ENCODE assay signal across 12 mouse cellular contexts in genomic region chr19:10926123-10926621, GRCm38 (mm10). TPM values are rescaled to one million over a fixed set of nuclear protein-coding genes. Genes with fewer than 3 reads are reported as not detected.
DNase-seq lines count a peak whose midpoint lies in the region; ATAC-seq and TF ChIP-seq lines count a peak whose summit lies in the region.
"Had no signal": no experiment of that assay in that cellular context is flagged by ENCODE, and none has a peak within 500 bp of the region (broad histone marks: within the 10 kb centered on the region; RNA-seq: fewer than 3 reads in every experiment).

No protein-coding gene starts in this region.

- H3K36me3 ChIP-seq in midbrain, embryonic 11.5 days (ENCODE audit: control insufficient read depth, insufficient read depth, low read length): no peaks in the 10 kb centered on the region
- H3K36me3 ChIP-seq in liver, embryonic 12.5 days: no peaks in the 10 kb centered on the region
- H3K36me3 ChIP-seq: embryonic facial prominence, embryonic 15.5 days; liver, embryonic 13.5 days; midbrain, embryonic 12.5 days had no signal

- H3K27ac ChIP-seq in midbrain, embryonic 11.5 days (ENCODE audit: low read depth, low read length): no peak overlapping the region
- H3K27ac ChIP-seq in liver, embryonic 12.5 days: no peak overlapping the region
- no peak overlapping the region for H3K27ac ChIP-seq in left cerebral cortex, adult 2 months
- H3K27ac ChIP-seq: embryonic facial prominence, embryonic 15.5 days; liver, embryonic 13.5 days; midbrain, embryonic 12.5 days had no signal

- H3K9me3 ChIP-seq in midbrain, embryonic 11.5 days (ENCODE audit: control insufficient read depth, low read length): no peaks in the 10 kb centered on the region
- no peaks in the 10 kb centered on the region for H3K9me3 ChIP-seq in liver, embryonic 12.5 days (replicated peaks)
- H3K9me3 ChIP-seq: embryonic facial prominence, embryonic 15.5 days; liver, embryonic 13.5 days; midbrain, embryonic 12.5 days had no signal

- TF ChIP-seq CTCF in left cerebral cortex, adult 2 months (IDR thresholded peaks at IDR 0.05): no peak

- intact Hi-C loops in left cerebral cortex, adult 2 months (cut with DNase I): no loop called here

- peaks cover 3% of the 10 kb centered on the region; the same call in 1 of the 2 replicates for H3K4me1 ChIP-seq in midbrain, embryonic 11.5 days (ENCODE audit: control insufficient read depth, insufficient read depth, low read length)
- no peaks in the 10 kb centered on the region for H3K4me1 ChIP-seq in liver, embryonic 12.5 days
- H3K4me1 ChIP-seq: embryonic facial prominence, embryonic 15.5 days; liver, embryonic 13.5 days had no signal

- H3K4me3 ChIP-seq in midbrain, embryonic 11.5 days (ENCODE audit: low read depth, low read length): no peak overlapping the region
- no peak overlapping the region for H3K4me3 ChIP-seq in liver, embryonic 12.5 days
- no peak overlapping the region for H3K4me3 ChIP-seq in left cerebral cortex, adult 2 months
- H3K4me3 ChIP-seq: embryonic facial prominence, embryonic 15.5 days; liver, embryonic 13.5 days; midbrain, embryonic 12.5 days had no signal

- ATAC-seq in midbrain, embryonic 11.5 days (ENCODE audit: low FRiP score): no peak
- no peak for ATAC-seq in liver, embryonic 12.5 days

- WGBS in midbrain, embryonic 11.5 days: 14% methylated on average over 6 of the region's 6 CpGs
- 68% methylated on average over 6 of the region's 6 CpGs for WGBS in liver, embryonic 12.5 days (ENCODE audit: insufficient replicate concordance)

- H3K9ac ChIP-seq in midbrain, embryonic 11.5 days (ENCODE audit: low read length): 0 out of 2 replicates have a peak overlapping the region, but pooled peaks have one; percentile 6
- no peak overlapping the region for H3K9ac ChIP-seq in liver, embryonic 12.5 days
- H3K9ac ChIP-seq: embryonic facial prominence, embryonic 15.5 days; liver, embryonic 13.5 days; midbrain, embryonic 12.5 days had no signal

- H3K27me3 ChIP-seq in midbrain, embryonic 11.5 days (ENCODE audit: control insufficient read depth, insufficient read depth, low read length): no peaks in the 10 kb centered on the region
- H3K27me3 ChIP-seq in liver, embryonic 12.5 days (replicated peaks): 0 out of 2 replicates have a peak, but pooled peaks cover 3% of the 10 kb centered on the region
- H3K27me3 ChIP-seq: embryonic facial prominence, embryonic 15.5 days; liver, embryonic 13.5 days; midbrain, embryonic 12.5 days had no signal

- no peak overlapping the region for H3K4me2 ChIP-seq in midbrain, embryonic 11.5 days
- no peak overlapping the region for H3K4me2 ChIP-seq in liver, embryonic 12.5 days
- H3K4me2 ChIP-seq: embryonic facial prominence, embryonic 15.5 days; liver, embryonic 13.5 days; midbrain, embryonic 12.5 days had no signal

- peak; percentile 44 for DNase-seq in NIH3T3 (ENCODE audit: low read depth)
- peak; percentile 57 for DNase-seq in embryo, embryonic 10.5 days (ENCODE audit: low spot score)
- peak; percentile 33 to 37 for DNase-seq in kidney, adult 8-10 months
- DNase-seq in midbrain, embryonic 11.5 days (ENCODE audit: low spot score, missing footprints): peak; percentile 83
- no peak for DNase-seq in lung, postnatal 4 days
- DNase-seq in left cerebral cortex, adult 2 months (ENCODE audit: extremely low spot score in 1 of 2, low spot score in 2 of 2): no peak
- DNase-seq in cerebellum, adult 18-20 months: no peak
- DNase-seq: liver, embryonic 13.5 days; spleen, adult 18-20 months had no signal

RNA-seq across cellular contexts. Expression of gene Zp1, which starts 5.7 kb away (rescaled TPM):
- polyA plus RNA-seq in midbrain, embryonic 11.5 days (2014; fragmentation: Nextera tagmentation; extraction: Ambion mirVana): 0.22 TPM in 1 of 2 replicates, not detected in the other
- polyA plus RNA-seq in liver, embryonic 12.5 days (2016; fragmentation: Nextera tagmentation; extraction: Ambion mirVana): not detected in 2 replicates
- total RNA-seq in left cerebral cortex, adult 2 months (2021): not detected
- polyA plus RNA-seq: embryonic facial prominence, embryonic 15.5 days; liver, embryonic 13.5 days; midbrain, embryonic 12.5 days had no signal

RNA-seq across cellular contexts. Expression of gene Ptgdr2, which starts 10.8 kb away (rescaled TPM):
- 0.05 and 0.12 TPM in 2 replicates for polyA plus RNA-seq in midbrain, embryonic 11.5 days (2014; fragmentation: Nextera tagmentation; extraction: Ambion mirVana)
- 0.05 and 0.06 TPM in 2 replicates for polyA plus RNA-seq in liver, embryonic 12.5 days (2016; fragmentation: Nextera tagmentation; extraction: Ambion mirVana)
- under 1 TPM; 0.14 to 0.30 TPM for total RNA-seq in left cerebral cortex, adult 2 months (2021)
- polyA plus RNA-seq: liver, embryonic 13.5 days had no signal

RNA-seq across cellular contexts. Expression of gene Ccdc86, which starts 22.9 kb away (rescaled TPM):
- 20.0 and 22.5 TPM in 2 replicates for polyA plus RNA-seq in midbrain, embryonic 11.5 days (2014; fragmentation: Nextera tagmentation; extraction: Ambion mirVana)
- 31.9 and 32.9 TPM in 2 replicates for polyA plus RNA-seq in liver, embryonic 12.5 days (2016; fragmentation: Nextera tagmentation; extraction: Ambion mirVana)
- 10 to 100 TPM in 1 of 2 experiments, 1 to 10 TPM in 1; 7.8 to 10.6 TPM for total RNA-seq in left cerebral cortex, adult 2 months (2021)

RNA-seq across cellular contexts. Expression of gene Prpf19, which starts 31.1 kb away (rescaled TPM):
- polyA plus RNA-seq in midbrain, embryonic 11.5 days (2014; fragmentation: Nextera tagmentation; extraction: Ambion mirVana): 52.7 and 58.4 TPM in 2 replicates
- 24.1 and 25.6 TPM in 2 replicates for polyA plus RNA-seq in liver, embryonic 12.5 days (2016; fragmentation: Nextera tagmentation; extraction: Ambion mirVana)
- total RNA-seq in left cerebral cortex, adult 2 months (2021): 100 to 1,000 TPM; 195 to 208 TPM

RNA-seq across cellular contexts. Expression of gene Tmem109, which starts 44.4 kb away (rescaled TPM):
- 38.7 and 41.2 TPM in 2 replicates for polyA plus RNA-seq in midbrain, embryonic 11.5 days (2014; fragmentation: Nextera tagmentation; extraction: Ambion mirVana)
- 28.2 and 28.5 TPM in 2 replicates for polyA plus RNA-seq in liver, embryonic 12.5 days (2016; fragmentation: Nextera tagmentation; extraction: Ambion mirVana)
- 10 to 100 TPM; 49.5 to 50.2 TPM for total RNA-seq in left cerebral cortex, adult 2 months (2021)

Comparison
In these comparisons a context has a peak if more than half of its experiments do, and no peak if none do; other contexts are left out.
1. DNase-seq: peak in NIH3T3 (single experiment), embryo, embryonic 10.5 days (single experiment), kidney, adult 8-10 months (2 of 2) and midbrain, embryonic 11.5 days (single experiment); none in lung, postnatal 4 days (0 of 2), left cerebral cortex, adult 2 months (0 of 2) and cerebellum, adult 18-20 months (0 of 2).